Mouse (Mus musculus): ENCODE data around the gene Aldh16a1.

Aldh16a1 gene

DNA sequence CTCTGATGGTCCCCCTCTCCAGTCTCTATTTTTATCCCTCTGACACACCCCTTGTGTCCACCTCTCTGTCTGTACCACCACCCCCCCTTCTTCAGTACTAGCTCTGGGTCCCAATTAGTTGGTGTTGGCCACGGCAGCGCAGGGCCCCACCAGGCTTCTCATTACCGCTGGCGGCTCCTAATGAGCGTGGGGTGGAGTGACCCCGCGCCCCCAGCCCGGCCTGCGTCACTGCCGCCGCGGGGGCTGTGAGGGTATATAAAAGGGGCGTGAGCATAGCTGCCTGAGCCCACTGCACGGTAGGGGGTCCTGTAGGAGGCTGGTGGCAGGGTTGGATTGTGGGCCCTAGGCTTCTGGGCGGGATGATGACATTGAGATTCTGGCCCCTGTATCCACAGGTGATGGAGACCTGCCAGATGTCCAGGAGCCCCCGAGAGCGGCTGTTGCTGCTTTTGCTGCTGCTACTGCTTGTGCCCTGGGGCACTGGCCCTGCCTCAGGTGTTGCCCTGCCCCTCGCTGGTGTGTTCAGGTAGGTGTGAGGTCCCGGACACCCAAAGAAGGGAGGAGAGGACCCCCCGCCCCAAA lies 26.6 kb upstream of the Aldh16a1 start, which contains the start of gene Pth2:
Gene Pth2, plus strand, starts transcription at position 100 of the 582 bp plus-strand sequence.
- in situ Hi-C loops (cut with MboI; ENCODE audit: unreplicated experiment in 2 of 2): no loop called here

DNA sequence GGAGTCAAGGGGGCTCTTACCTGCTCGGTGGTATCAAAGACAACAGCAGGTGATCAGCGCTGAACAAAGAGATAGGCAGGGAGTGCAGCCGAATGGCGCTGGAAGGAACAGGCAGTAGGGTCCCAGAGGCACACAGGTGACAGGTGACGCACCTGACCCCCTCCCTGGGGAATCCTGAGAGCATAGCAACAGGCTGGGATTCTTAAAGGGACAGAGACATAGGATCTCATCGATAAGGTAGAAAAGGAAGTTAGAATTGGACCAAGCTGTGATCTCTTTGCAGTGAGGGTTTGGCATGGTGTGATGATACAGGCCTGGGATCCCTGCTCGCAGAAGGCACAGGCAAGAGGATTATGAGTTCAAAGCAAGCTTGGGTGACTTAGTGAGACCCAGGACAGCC lies 25.1 kb upstream of the Aldh16a1 start, which contains the start of gene Gfy:
Gene Gfy, minus strand, starts transcription at position 101 of the 400 bp plus-strand sequence.
- in situ Hi-C loops (cut with MboI; ENCODE audit: unreplicated experiment in 2 of 2): no loop called here

DNA sequence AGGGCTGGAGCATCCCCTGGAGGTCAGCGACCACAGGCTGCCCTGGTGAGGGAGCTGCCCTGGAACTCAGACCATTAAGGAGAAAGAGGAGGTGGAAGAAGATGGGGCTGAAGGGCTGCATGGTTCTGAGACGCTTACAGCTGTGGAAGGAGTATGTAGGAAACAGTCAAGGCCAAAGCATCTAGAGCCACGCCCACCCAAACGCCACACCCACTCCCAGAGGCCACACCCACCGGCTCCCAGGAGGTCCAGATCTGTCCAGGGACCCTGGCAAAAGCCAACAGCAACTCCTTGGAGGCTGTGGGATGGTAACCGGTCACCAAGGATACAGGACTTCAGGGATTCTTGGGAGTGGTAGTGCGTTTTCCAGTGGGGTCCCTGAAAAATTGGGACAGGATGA lies 24.2 kb upstream of the Aldh16a1 start:
- in situ Hi-C loops (cut with MboI; ENCODE audit: unreplicated experiment in 2 of 2): no loop called here

DNA sequence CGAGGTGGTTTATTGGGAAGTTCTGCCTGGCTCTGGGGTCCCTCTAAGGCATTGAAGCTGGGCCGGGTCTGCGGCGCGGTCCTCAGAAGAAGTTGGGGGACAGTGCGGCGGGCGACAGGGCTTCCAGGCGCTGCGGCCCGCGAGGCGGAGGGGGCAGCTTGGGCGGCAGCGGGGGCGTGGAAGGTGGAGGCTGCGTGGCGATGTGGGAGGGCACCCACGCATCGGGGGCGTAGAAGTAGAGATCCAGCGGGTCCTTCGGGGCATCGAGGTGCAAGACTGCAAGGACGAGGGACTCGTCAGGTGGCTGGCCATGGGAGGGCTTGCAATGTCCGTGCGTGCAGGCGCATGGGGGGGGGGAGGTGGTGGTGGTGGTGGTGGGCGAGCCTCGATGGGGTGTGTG lies 22.0 kb upstream of the Aldh16a1 start:
- in situ Hi-C loops (cut with MboI; ENCODE audit: unreplicated experiment in 2 of 2): no loop called here

DNA sequence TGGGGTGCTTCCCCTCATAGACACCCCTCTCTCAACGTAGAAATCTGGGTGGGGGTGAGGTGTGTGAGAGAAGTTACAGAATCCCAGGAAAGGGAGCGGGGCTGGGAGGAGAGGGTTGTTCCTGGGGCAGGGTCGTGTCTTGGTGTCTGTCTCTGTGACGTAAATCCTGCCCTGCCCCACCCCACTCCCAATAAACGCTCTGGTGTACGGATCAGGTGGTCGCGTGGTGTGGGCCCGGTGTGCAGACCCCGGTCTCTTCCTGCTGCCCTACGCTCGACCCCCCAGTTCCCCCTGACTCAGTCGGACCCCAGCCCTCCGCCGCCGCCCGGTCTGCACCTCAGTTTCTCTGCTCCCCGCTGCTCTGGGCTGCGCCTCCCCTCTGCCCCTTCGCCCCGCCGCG lies 21.5 kb upstream of the Aldh16a1 start:
- in situ Hi-C loops (cut with MboI; ENCODE audit: unreplicated experiment in 2 of 2): no loop called here

DNA sequence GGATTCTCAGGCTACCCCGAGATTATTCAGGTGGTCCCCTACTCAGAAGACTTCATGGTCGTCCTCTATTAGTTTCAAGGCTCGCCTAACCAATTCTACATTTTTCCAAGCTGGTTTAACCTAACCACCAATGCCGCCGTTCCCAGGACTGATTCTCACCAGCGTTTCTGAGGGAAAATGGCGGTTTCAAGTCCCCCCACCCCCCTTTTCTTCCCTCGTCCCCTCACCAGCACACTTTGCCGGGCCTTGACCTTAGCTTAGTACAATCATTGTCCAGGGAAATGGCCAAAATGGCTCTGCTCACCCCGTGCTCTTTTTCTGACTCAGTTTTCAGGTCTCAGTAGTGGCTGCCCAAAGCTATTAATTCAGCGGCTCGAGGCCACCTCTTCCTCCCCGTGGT lies 21.0 kb upstream of the Aldh16a1 start:
- in situ Hi-C loops (cut with MboI; ENCODE audit: unreplicated experiment in 2 of 2): no loop called here

DNA sequence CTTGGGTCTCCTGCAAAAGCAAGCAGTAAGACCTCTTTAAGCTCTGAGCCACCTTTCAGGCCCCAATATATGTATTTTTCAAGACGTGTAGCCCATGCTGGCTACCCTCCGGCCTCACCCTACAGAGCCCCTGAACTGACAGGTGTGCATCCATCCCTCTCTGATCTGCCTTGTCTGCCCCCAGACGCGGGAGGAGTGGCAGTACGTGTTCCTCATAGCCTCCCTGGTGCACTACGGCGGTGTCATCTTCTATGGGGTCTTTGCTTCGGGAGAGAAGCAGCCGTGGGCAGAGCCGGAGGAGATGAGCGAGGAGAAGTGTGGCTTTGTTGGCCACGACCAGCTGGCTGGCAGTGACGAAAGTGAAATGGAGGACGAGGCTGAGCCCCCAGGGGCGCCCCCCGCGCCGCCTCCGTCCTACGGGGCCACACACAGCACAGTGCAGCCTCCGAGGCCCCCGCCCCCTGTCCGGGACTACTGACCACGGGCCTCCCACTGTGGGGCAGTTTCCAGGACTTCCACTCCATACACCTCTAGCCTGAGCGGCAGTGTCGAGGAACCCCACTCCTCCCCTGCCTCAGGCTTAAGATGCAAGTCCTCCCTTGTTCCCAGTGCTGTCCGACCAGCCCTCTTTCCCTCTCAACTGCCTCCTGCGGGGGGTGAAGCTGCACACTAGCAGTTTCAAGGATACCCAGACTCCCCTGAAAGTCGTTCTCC lies 20.3 kb upstream of the Aldh16a1 start:
- in situ Hi-C loops (cut with MboI; ENCODE audit: unreplicated experiment in 2 of 2): loop anchor here in 1 of 2 experiments (5.0 kb wide), 1 partner anchor 128 kb away; no protein-coding TSS in a partner anchor

DNA sequence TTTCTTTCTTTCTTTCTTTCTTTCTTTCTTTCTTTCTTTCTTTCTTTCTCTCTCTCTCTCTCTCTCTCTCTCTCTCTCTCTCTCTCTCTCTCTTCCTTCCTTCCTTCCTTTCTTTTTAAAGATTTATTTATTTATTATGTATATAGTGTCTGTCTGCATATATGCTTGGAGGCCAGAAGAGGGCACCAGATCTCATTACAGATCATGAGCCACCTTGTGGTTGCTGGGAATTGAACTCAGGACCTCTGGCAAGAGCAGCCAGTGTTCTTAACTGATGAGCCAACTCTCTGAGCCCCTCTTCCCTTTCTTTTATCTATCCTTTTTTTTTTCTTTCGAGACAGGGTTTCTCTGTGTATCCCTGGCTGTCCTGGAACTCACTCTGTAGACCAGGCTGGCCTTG lies 19.4 kb upstream of the Aldh16a1 start:
- in situ Hi-C loops (cut with MboI; ENCODE audit: unreplicated experiment in 2 of 2): loop anchor here in 1 of 2 experiments (5.0 kb wide), 1 partner anchor 129 kb away; no protein-coding TSS in a partner anchor

DNA sequence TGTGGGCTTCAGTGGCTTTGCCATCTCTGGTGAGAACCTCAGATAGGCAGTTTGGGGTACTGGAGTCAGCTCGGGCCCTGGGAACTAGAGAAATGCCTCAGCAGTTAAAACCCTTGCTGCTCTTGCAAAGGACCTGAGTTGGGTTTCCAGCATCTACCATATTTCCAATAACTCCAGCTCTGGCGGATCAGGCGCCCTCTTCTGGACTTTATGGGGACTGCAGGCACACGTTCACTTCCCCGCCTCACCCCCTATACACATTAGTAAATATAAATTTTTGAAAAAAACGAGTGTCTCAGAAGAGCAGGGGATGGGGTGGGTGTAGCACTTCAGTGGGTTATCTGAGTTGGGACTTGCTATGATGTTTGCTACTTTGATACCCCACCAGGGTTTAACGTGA lies 18.6 kb upstream of the Aldh16a1 start:
- in situ Hi-C loops (cut with MboI; ENCODE audit: unreplicated experiment in 2 of 2): loop anchor here in 1 of 2 experiments (5.0 kb wide), 1 partner anchor 129 kb away; no protein-coding TSS in a partner anchor

DNA sequence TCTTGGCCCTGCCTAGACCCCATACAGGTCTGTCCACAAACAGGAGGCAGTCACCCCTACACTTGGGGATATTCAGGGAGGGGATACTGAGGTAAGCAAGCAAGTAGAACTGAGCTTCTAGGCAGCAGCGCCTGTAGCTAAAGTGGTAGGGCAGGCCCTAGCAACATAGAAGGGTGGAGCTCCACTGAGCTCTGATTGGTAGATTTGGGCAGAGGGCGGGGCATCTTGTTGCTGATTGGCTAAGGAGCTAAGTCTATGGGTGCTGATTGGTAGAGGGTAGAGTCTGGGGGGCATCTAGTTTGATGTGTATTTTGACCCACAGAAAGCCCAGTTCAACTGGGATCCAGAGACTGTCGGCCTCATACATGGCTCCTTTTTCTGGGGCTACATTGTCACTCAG lies 15.1 kb upstream of the Aldh16a1 start:
- in situ Hi-C loops (cut with MboI; ENCODE audit: unreplicated experiment in 2 of 2): loop anchor here (5.0 kb wide), 2 partner anchors 33 to 133 kb away; partner anchors contain the start of gene Ccdc155 (in 1 of the 2)

DNA sequence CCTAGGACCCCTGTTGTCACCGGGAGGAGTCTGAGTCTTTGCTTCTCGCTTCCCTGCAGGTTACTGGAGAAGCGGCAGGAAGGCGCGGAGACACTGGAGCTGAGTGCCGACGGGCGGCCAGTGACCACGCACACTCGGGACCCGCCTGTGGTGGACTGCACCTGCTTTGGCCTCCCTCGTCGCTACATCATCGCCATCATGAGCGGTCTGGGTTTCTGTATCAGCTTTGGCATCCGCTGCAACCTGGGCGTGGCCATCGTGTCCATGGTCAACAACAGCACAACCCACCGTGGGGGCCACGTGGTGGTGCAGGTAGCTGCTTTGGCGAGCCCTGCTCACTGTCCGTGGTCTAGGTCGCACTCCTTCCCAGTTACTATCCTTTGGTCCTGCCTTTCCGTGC lies 14.3 kb upstream of the Aldh16a1 start:
- in situ Hi-C loops (cut with MboI; ENCODE audit: unreplicated experiment in 2 of 2): loop anchor here (5.0 kb wide), 2 partner anchors 34 to 134 kb away; partner anchors contain the start of gene Ccdc155 (in 1 of the 2)

DNA sequence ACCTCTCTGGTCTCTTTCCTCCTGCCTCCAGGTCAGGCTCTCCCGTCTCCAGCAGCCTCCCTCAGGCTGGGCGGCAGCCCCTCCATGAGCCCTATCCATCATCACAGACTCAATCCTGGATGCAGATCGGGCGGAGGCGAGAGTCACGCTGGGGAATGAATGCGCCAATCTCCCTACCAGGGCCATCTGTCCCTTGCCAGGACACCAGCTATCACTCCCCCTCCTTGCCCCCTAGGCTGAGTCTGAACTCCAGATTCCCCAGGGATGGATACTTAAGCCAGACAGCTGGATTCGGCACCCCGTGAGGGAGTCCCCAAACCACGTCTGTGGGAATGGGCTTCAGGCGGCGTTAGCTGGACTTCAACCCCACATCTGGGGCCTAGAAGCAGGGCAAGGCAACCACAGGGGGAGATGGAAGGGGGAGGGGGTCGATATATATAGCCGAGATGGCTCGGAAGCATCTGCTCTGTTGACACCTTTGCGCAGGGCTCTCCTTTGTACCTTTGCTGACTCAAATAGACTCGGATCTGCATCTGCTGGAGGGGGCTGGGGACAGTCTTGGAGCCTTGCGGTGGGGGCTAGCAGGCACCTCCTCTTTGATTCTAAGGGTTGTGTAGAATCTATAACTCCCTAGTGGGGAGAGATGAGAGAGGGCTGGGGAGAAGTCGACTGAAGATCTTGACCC lies 13.5 kb upstream of the Aldh16a1 start:
- in situ Hi-C loops (cut with MboI; ENCODE audit: unreplicated experiment in 2 of 2): loop anchor here (5.0 kb wide), 2 partner anchors 34 to 134 kb away; partner anchors contain the start of gene Ccdc155 (in 1 of the 2)

DNA sequence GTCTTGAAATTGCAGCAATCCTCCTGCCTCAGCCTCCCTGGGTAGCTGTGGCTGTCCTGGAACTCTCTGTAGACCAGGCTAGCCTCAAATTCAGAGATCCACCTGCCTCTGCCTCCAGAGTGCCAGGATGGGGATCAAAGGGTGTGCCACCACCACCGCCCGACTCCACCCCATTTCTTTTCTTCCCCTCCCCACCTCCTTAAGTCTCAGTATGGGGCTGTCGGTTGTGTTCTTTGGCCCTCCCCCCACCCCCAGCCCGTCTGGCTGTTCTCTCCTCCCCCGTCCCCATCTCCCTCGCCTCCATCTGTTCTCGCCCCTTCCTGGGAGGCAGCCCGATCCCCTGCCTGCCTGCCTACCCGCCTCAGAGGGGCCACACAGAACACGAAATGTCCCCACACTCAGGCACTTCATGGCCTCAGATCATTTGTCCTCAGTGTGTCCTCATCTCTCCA lies 12.6 kb upstream of the Aldh16a1 start:
- in situ Hi-C loops (cut with MboI; ENCODE audit: unreplicated experiment in 2 of 2): loop anchor here (5.0 kb wide), 2 partner anchors 35 to 135 kb away; partner anchors contain the start of gene Ccdc155 (in 1 of the 2)

DNA sequence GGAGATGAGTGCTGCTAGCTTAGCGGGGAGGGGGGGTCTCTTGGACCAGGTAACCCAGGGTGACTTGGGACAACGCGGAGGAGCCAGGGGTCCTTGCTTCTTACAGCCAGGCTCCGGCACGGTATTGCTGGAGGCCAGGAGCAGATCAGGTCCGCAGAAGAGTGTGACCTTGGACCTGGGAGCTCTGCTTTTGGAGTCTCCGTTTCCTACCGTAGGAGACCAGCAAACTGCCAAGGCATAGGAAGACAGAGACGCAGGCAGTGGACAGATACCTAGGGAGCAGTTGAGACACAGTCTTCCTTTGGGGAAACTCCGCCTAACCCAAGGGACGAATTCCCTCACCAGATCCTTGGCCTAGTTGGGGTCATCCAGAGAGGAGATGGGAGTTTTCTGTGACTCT lies 11.3 kb upstream of the Aldh16a1 start:
- in situ Hi-C loops (cut with MboI; ENCODE audit: unreplicated experiment in 2 of 2): loop anchor here (5.0 kb wide), 2 partner anchors 37 to 137 kb away; partner anchors contain the start of gene Ccdc155 (in 1 of the 2)

DNA sequence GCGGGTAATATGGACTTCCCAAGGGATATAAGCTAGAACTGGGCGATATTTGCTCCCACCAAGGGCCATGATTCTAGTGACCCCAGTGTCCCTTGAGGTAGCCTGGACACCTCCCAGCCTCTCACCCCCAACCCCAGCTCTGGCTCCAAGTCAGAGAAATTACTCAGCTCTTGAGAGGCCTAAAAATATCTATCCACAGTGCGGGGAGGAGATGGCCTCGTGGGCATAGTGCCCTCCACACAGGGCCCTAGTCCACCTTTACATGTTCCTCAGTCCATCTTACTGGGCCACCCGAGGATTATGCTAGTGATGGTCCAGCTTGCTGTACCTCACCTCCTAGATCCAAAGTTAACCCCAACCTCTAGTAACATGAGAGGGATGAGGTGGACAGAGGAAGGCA lies 10.4 kb upstream of the Aldh16a1 start:
- in situ Hi-C loops (cut with MboI; ENCODE audit: unreplicated experiment in 2 of 2): loop anchor here (5.0 kb wide), 2 partner anchors 37 to 137 kb away; partner anchors contain the start of gene Ccdc155 (in 1 of the 2)

DNA sequence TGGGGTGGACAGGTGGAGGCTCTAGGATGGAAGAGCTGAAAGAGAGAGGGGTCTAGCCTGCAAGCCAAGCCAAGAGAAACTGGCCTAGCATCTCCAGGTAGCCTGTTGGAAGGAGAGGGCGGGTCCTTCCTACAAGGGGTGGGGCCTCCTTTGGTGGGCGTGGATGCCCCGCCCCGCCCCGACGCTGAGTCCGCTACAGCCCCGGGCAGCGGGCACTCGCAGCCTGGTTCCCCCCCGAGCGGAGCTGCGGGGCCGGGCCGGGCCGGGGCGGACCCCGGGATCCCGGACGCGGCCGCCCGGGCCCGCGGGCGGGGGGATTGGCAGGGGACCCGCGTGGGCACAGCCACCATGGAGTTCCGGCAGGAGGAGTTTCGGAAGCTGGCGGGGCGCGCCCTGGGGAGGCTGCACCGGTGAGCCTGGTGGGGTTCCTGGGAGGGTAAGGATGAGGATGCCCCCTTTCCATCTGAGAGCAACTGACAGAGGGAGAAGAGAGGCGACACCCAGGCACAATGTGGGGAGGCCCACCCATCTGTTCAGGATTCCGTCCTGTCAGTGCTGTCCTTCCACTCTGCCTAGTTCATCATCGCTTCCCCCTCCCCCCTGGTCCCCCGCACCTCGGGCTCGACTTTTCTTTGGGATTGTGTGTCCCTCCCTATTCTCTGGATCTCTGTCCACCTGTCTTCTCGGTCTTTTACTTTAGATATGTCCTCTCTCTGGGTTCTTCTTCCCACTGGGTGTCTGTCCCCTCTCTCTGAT lies 9.5 kb upstream of the Aldh16a1 start, which contains the start of gene Slc17a7:
Gene Slc17a7, plus strand, starts transcription at position 215 of the 756 bp plus-strand sequence.
- in situ Hi-C loops (cut with MboI; ENCODE audit: unreplicated experiment in 2 of 2): no loop called here

DNA sequence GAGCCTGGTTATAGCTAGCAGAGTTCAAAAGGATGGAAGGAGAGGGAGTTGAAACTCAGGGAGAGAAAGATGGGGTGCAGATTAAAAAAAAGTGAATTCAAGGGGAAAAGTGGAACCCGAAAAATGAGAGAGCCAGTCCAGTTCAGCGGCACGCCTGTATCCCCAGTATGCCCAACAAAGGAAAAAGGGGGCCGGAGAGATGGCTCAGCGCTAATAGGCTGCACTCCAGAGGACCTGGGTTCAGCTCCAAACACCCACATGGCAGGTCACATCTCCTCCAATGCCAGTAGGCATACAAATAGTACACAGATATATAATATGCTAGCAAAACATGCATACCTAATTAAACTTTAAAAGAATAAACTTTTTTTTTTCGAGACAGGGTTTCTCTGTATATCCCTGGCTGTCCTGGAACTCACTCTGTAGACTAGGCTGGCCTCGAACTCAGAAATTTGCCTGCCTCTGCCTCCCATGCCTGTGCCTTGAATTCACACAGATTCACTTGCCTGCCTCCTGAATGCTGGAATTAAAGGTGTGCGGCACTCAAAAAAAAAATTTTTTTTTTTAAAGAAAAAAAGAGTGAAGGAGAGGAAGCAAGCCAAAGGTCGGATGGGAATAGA lies 8.7 kb upstream of the Aldh16a1 start:
- in situ Hi-C loops (cut with MboI; ENCODE audit: unreplicated experiment in 2 of 2): no loop called here

DNA sequence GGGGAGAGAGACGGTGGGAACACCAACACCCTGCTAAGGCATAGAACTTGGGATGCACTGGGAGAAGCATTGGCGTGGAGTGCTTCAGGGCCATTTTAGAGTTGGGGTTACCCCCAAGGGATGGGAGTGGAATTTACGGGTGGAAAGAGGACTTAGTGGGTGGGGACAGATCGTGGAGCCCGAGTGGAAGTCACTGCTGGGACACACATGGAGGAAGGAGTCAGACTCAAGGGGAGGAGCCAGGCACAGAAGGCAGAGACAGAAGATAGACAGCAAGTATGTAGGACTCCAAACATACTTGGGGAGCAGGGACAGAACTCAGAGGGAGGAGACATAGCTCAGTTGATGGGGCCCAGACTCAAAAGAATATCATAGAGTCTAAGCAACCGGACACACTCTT lies 8.2 kb upstream of the Aldh16a1 start:
- in situ Hi-C loops (cut with MboI; ENCODE audit: unreplicated experiment in 2 of 2): no loop called here

DNA sequence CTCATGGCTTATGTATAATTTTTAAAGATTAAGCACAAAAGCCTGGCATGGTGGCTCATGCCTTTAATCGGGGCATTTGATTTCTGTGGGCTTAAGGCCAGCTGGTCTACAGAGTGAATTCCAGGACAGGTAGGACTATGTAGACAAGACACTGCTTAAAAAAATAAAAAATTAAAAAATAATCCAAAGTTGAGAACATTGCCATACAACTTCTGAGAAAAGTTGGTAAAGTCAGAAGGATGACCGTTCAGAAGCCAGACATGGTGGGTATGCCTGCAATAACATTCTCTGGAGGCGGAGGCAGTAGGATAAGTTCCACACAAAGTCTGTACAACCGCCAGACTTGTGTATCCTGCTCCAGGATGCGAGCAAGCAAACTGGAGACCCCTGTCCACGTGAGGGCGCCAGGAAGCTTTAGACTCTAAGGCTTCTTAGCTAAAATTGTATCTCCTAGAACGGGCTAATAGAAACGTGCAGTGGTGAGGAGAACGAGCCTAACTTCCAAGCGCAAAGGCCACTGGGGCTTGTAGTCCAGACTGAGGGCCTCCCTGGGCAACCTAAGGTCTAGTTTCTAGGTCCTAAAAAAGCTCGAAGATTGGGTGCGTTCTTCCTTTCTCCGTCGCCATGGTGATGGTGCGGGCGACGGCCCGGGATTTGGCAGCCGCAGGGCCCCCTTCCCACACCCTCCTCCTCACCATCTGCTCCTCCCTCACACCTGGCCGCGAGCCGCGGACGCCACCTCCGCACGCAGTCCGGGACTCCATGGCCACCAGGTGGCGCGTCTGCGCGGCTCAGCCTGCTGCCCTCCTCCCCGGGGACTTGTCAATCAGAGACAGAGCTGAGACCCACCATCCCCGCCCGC lies 7.5 kb upstream of the Aldh16a1 start:
- in situ Hi-C loops (cut with MboI; ENCODE audit: unreplicated experiment in 2 of 2): no loop called here

Data from v-Abl transformed pro-B cells (cell line).